Mouse (Mus musculus) ES-E14 (cell line): Measurements from ENCODE around the gene Pitpnm3. TPM values are rescaled to one million over a fixed set of nuclear protein-coding genes. Genes with fewer than 3 reads are reported as not detected.

Experiments used
- DNase-seq: peaks from one replicate; pipeline ENCODE4 v3.0.0-alpha.2; 2013; ENCODE audit warnings: low read depth, low spot score
- H3K27ac ChIP-seq: 2 replicates; pipeline ENCODE4 v1.5.1; 2012; ENCODE audit warnings: low read depth, mild to moderate bottlenecking, low read length, moderate library complexity, mixed read lengths; ENCODE audit not compliant: poor library complexity, insufficient read depth, severe bottlenecking
- H3K36me3 ChIP-seq: 2 replicates; pipeline ENCODE4 v1.6.1; 2012; ENCODE audit warnings: mild to moderate bottlenecking, low read length, moderate library complexity, mixed read lengths; ENCODE audit not compliant: control insufficient read depth, poor library complexity, insufficient read depth, severe bottlenecking
- H3K4me1 ChIP-seq, 2 experiments: fragments of 150-350 bp in 1 of 2; sonication (generic) in 1 of 2; 2 replicates each; pipeline ENCODE4 v1.6.1; 2012; ENCODE audit warnings: low read length in 2 of 2, mild to moderate bottlenecking in 1 of 2, mixed read lengths in 1 of 2; ENCODE audit not compliant: control insufficient read depth in 2 of 2, insufficient read depth in 2 of 2, poor library complexity in 1 of 2
- H3K4me3 ChIP-seq, 2 experiments: fragments of 150-350 bp in 1 of 2; sonication (generic) in 1 of 2; 2 replicates each; pipeline ENCODE4 v1.5.1; 2012; ENCODE audit warnings: low read length in 2 of 2, low read depth in 1 of 2, mild to moderate bottlenecking in 1 of 2, mixed read lengths in 1 of 2; ENCODE audit not compliant: insufficient read depth in 1 of 2, poor library complexity in 1 of 2, severe bottlenecking in 1 of 2
- H3K9ac ChIP-seq: 2 replicates; pipeline ENCODE4 v1.6.1; 2012; ENCODE audit warnings: low read depth, mild to moderate bottlenecking, low read length, mixed read lengths; ENCODE audit not compliant: poor library complexity, insufficient read depth, severe bottlenecking
- H3K9me3 ChIP-seq: fragments of 150-350 bp; sonication (generic); 2 replicates; pipeline ENCODE4 v1.6.1; 2012; ENCODE audit warnings: low read depth, mild to moderate bottlenecking, low read length; ENCODE audit not compliant: control insufficient read depth, insufficient read depth
- CHD2 ChIP-seq: IDR thresholded peaks from 2 replicates; pipeline ENCODE4 v1.6.1; 2014; ENCODE audit warnings: mild to moderate bottlenecking, low read depth, low read length, inconsistent platforms
- HCFC1 ChIP-seq: IDR thresholded peaks from 2 replicates; pipeline ENCODE4 v1.6.1; 2012; ENCODE audit warnings: low read length, inconsistent platforms, borderline replicate concordance; ENCODE audit not compliant: insufficient read depth
- MAFK ChIP-seq: IDR thresholded peaks from 2 replicates; pipeline ENCODE4 v1.6.1; 2014; ENCODE audit warnings: mild to moderate bottlenecking, low read depth, low read length, inconsistent platforms; ENCODE audit not compliant: insufficient read depth
- ZC3H11A ChIP-seq: IDR thresholded peaks from 2 replicates; pipeline ENCODE4 v1.6.1; 2012; ENCODE audit warnings: low read depth, mild to moderate bottlenecking, inconsistent platforms, low read length, borderline replicate concordance
- ZNF384 ChIP-seq: IDR thresholded peaks from 2 replicates; pipeline ENCODE4 v1.6.1; 2012; ENCODE audit warnings: low read depth, low read length, inconsistent platforms
- in situ Hi-C, 2 experiments: fragments of 600-800 bp; cut with MboI; formaldehyde crosslinking; loops; one replicate each; pipeline ENCODE4 v1.15.1; 2025; ENCODE audit warnings: low sequenced_read_pairs in 2 of 2, inconsistent platforms in 1 of 2; ENCODE audit not compliant: unreplicated experiment in 2 of 2
- total RNA-seq: library from RNA; depleted of rRNA; stranded (reverse); fragments of 300-350 nt; gene quantifications from 2 replicates; pipeline ENCODE4 v1.2.3, GENCODE M21; 2012

The Pitpnm3 gene
- total RNA-seq, 1 experiment = 0.36 TPM

DNA sequence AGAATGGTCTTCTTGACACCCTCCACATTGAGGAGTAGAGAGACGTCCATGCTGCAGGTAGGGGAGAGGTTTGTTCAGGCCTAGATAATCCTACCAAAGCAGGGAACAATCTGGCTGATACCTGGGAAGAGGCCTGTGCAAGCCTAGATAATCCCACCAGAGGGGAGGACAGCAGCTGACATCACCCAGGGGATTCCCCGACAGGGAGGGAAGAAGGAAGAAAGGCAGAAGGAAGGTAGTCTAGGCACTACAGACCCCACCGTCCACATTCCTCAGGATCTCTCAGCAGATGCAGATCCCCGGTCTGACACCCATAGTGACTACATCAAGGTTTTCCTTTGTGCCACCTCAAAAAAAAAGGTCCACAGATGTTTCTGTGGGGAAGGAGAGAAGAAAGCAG is 98.2 kb downstream of the Pitpnm3 start, which contains the start of gene Aipl1:
Gene Aipl1, minus strand, starts transcription at position 101 of the 400 bp plus-strand sequence.
- in situ Hi-C loops = loop anchor here in 1 of 2 experiments (25.0 kb wide), 1 partner anchor 700 kb away; no protein-coding TSS in a partner anchor
- Histone ChIP-seq H3K9ac (no peak within 1 kb of the TSS), H3K9me3 (no peaks in the 10 kb centered on the region), H3K4me3 (no peak within 1 kb of the TSS), H3K4me1 (no peaks in the 10 kb centered on the region), H3K36me3 (no peaks in the 10 kb centered on the region), H3K27ac (no peak within 1 kb of the TSS)
- DNase-seq = no peak
- no peak for TF ChIP-seq ZC3H11A
- TF ChIP-seq HCFC1 = no peak
- TF ChIP-seq CHD2 = no peak
- no peak for TF ChIP-seq MAFK
- TF ChIP-seq ZNF384 = no peak

GRCm38 (mm10) chr11:72032589-72032988 is 103.0 kb downstream of the Pitpnm3 start:
- H3K9me3 ChIP-seq = no peaks in the 10 kb centered on the region
- no peak overlapping the region for H3K4me3 ChIP-seq
- DNase-seq = no peak
- in situ Hi-C loops = loop anchor here in 1 of 2 experiments (25.0 kb wide), 1 partner anchor 695 kb away; no protein-coding TSS in a partner anchor
- no peak overlapping the region for H3K27ac ChIP-seq
- no peaks in the 10 kb centered on the region for H3K36me3 ChIP-seq
- H3K4me1 ChIP-seq = no peaks in the 10 kb centered on the region
- no peak overlapping the region for H3K9ac ChIP-seq
- TF ChIP-seq HCFC1 (no peak), ZC3H11A (no peak), CHD2 (no peak), MAFK (no peak), ZNF384 (no peak)

DNA sequence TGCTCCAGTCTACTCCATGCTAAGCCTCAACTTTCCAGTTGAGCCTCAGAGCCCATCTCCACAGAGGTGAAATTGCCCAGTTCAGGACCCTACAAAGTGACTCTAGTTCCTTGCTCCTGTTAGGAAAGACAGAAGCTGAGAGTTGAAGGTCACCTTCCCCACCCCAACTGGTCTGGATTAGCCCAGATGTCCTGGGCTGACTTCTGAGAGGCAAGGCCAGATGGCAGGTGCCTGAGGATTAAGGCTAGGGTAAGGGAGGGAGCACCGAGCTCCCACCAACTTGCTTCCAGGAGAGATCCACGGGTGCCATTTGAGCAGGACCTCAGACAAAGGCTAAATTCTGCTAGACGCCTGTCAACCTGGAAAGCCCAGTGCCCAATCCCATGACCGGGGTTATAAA is 103.5 kb downstream of the Pitpnm3 start:
- H3K27ac ChIP-seq = no peak overlapping the region
- in situ Hi-C loops = loop anchor here in 1 of 2 experiments (25.0 kb wide), 1 partner anchor 695 kb away; no protein-coding TSS in a partner anchor
- TF ChIP-seq ZNF384 = no peak
- no peak for TF ChIP-seq CHD2
- no peak for TF ChIP-seq ZC3H11A
- no peak for TF ChIP-seq HCFC1
- TF ChIP-seq MAFK = no peak
- H3K4me3 ChIP-seq = no peak overlapping the region
- H3K4me1 ChIP-seq = no peaks in the 10 kb centered on the region
- no peaks in the 10 kb centered on the region for H3K36me3 ChIP-seq
- H3K9ac ChIP-seq = no peak overlapping the region
- H3K9me3 ChIP-seq = no peaks in the 10 kb centered on the region
- DNase-seq = no peak

DNA sequence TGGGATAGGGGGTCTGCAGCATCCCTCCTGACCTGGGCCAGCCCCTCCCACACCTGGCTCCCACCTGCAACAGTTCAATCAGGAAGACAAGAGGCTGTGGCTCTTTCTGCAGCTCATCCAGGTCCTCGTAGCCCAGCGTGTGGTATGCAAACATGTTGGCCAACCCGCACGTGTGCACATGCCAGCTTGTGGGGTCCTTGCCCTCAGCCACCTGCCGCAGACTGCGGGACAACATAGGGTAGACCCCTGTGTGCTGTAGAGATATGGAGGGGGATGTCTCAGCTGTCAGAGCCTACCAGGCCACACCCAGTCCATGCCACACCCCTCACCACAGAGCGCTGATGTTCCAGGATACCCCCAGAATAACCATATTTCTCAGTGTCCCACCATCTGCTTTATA is 104.2 kb downstream of the Pitpnm3 start:
- no peak overlapping the region for H3K9ac ChIP-seq
- H3K9me3 ChIP-seq = no peaks in the 10 kb centered on the region
- no peak overlapping the region for H3K27ac ChIP-seq
- no peaks in the 10 kb centered on the region for H3K36me3 ChIP-seq
- H3K4me1 ChIP-seq = no peaks in the 10 kb centered on the region
- no peak overlapping the region for H3K4me3 ChIP-seq
- in situ Hi-C loops = loop anchor here in 1 of 2 experiments (25.0 kb wide), 1 partner anchor 694 kb away; no protein-coding TSS in a partner anchor
- TF ChIP-seq HCFC1 (no peak), MAFK (no peak), ZNF384 (no peak), CHD2 (no peak), ZC3H11A (no peak)
- no peak for DNase-seq
